Mouse (Mus musculus) hindbrain, embryonic 10.5 days (tissue): ENCODE measurements around the gene Rabl3. TPM values are rescaled to one million over a fixed set of nuclear protein-coding genes. Genes with fewer than 3 reads are reported as not detected.

Experiments used
- DNase-seq: peaks from one replicate; pipeline ENCODE4 v3.0.0-alpha.2; 2017; ENCODE audit warnings: low spot score
- H3K27ac ChIP-seq: fragments of 300-500 bp; sonication (generic); 2 replicates; pipeline ENCODE4 v1.5.1; 2016; ENCODE audit warnings: mild to moderate bottlenecking, moderate library complexity
- H3K27me3 ChIP-seq: fragments of 300-500 bp; sonication (generic); 2 replicates; pipeline ENCODE4 v1.6.1; 2016; ENCODE audit warnings: mild to moderate bottlenecking; ENCODE audit not compliant: poor library complexity, insufficient read depth, severe bottlenecking
- H3K36me3 ChIP-seq: fragments of 300-500 bp; sonication (generic); 2 replicates; pipeline ENCODE4 v1.6.1; 2016; ENCODE audit warnings: mild to moderate bottlenecking, moderate library complexity
- H3K4me1 ChIP-seq: fragments of 300-500 bp; sonication (generic); replicated peaks from 2 replicates; pipeline ENCODE4 v1.6.1; 2016; ENCODE audit warnings: mild to moderate bottlenecking
- H3K4me3 ChIP-seq: fragments of 300-500 bp; sonication (generic); 2 replicates; pipeline ENCODE4 v1.5.1; 2016; ENCODE audit warnings: mild to moderate bottlenecking, moderate library complexity
- H3K9me3 ChIP-seq: fragments of 300-500 bp; sonication (generic); 2 replicates; pipeline ENCODE4 v1.6.1; 2016; ENCODE audit warnings: mild to moderate bottlenecking, moderate library complexity
- WGBS: fragments of 180-500 bp; shearing (Covaris S2); methylation state at CpG from one replicate; pipeline ENCODE4 v1.1.7; 2016; 5-methylcytosine and 5-hydroxymethylcytosine counted together
- polyA plus RNA-seq: library from polyadenylated mRNA; unstranded; fragments of >200 nt; fragmentation: Nextera tagmentation; extraction: Ambion mirVana; gene quantifications from 2 replicates; pipeline ENCODE4 v1.2.1, GENCODE M21; 2016

The Rabl3 gene
- polyA plus RNA-seq, 1 experiment from 2014 or later: 38.3 TPM

DNA sequence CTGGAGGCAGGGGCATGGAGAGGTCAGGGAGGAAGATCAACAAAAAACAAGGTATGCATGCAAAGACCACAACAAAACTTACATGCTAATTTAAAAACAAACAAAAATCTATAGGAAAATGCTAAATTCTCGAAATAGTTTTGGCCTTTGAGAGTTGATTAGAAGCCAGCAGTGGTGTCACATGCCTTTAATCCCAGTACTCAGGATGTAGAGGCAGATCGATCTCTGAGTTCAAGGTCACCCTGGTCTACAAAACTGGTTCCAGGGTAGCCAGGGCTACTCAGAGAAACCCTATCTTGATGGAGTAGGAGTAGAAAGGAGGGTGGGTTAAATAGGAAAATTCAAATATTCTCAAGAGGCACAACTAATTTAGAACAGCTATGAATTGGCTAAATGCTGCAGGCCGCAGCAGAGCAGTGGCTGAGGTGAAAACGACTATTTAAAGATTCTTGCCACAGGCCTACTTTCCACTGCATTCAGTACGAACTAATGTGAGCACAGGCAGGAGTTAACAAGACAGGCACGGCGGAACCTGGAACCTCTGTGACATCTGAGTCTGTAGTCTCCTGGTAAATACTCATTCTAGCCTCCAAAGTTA lies 17.5 kb upstream of the Rabl3 start:
- Histone ChIP-seq H3K4me1 (no peaks in the 10 kb centered on the region), H3K27ac (no peak overlapping the region), H3K27me3 (no peaks in the 10 kb centered on the region), H3K36me3 (peaks cover 98% of the 10 kb centered on the region), H3K4me3 (no peak overlapping the region), H3K9me3 (peaks cover 10% of the 10 kb centered on the region)
- no peak for DNase-seq
- WGBS: 93% methylated on average over 7 of the region's 7 CpGs

- no peak for DNase-seq
- Histone ChIP-seq H3K9me3 (peaks cover 7% of the 10 kb centered on the region), H3K4me1 (no peaks in the 10 kb centered on the region), H3K36me3 (peaks cover 76% of the 10 kb centered on the region), H3K4me3 (no peak overlapping the region), H3K27me3 (no peaks in the 10 kb centered on the region), H3K27ac (no peak overlapping the region)
- WGBS: 93% methylated on average over 2 of the region's 2 CpGs
These were observed 14.6 kb upstream of the Rabl3 start for GRCm38 (mm10) chr16:37525121-37525520.

- 97% methylated on average over 3 of the region's 3 CpGs for WGBS
- H3K27ac ChIP-seq: no peak overlapping the region
- no peaks in the 10 kb centered on the region for H3K27me3 ChIP-seq
- no peaks in the 10 kb centered on the region for H3K4me1 ChIP-seq
- peaks cover 74% of the 10 kb centered on the region for H3K36me3 ChIP-seq
- H3K9me3 ChIP-seq: peaks cover 6% of the 10 kb centered on the region; the same call in 1 of the 2 replicates
- H3K4me3 ChIP-seq: no peak overlapping the region
- DNase-seq: no peak
These were observed 12.9 kb upstream of the Rabl3 start for GRCm38 (mm10) chr16:37526688-37527223.

DNA sequence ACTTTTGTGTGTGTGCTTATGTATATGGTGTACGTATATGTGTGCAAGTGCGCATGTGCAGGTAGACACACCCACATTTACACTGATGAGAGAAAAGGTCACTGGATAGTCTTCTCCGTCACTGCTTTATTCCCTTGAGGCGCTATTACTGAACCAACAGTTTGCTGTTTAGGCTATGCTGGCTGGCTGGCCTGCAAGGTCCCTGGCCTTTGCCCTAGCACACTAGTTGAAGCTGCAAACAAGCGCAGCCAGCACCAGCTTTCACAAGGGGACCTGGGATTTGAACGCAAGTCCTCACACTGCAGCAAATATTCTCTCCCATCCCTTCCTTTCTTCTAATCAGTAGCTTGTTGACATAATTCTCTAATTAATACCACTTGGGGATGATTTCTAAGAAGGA lies 9.5 kb upstream of the Rabl3 start:
- no peaks in the 10 kb centered on the region for H3K9me3 ChIP-seq
- DNase-seq: no peak
- no peak overlapping the region for H3K27ac ChIP-seq
- no peaks in the 10 kb centered on the region for H3K4me1 ChIP-seq
- H3K36me3 ChIP-seq: peaks cover 72% of the 10 kb centered on the region
- H3K27me3 ChIP-seq: no peaks in the 10 kb centered on the region
- H3K4me3 ChIP-seq: no peak overlapping the region
- WGBS: 89% methylated on average over 6 of the region's 6 CpGs

- DNase-seq: no peak
- H3K27me3 ChIP-seq: no peaks in the 10 kb centered on the region
- no peak overlapping the region for H3K27ac ChIP-seq
- H3K4me3 ChIP-seq: no peak overlapping the region
- H3K9me3 ChIP-seq: no peaks in the 10 kb centered on the region
- peaks cover 64% of the 10 kb centered on the region for H3K36me3 ChIP-seq
- H3K4me1 ChIP-seq: no peaks in the 10 kb centered on the region
- 96% methylated on average over 1 of the region's 1 CpGs for WGBS
These were observed 7.6 kb upstream of the Rabl3 start for GRCm38 (mm10) chr16:37532046-37532445.

GRCm38 (mm10) chr16:37533369-37534068 lies 6.2 kb upstream of the Rabl3 start:
- Histone ChIP-seq H3K4me3 (no peak overlapping the region), H3K4me1 (peaks cover 11% of the 10 kb centered on the region), H3K36me3 (peaks cover 59% of the 10 kb centered on the region), H3K27me3 (no peaks in the 10 kb centered on the region), H3K9me3 (no peaks in the 10 kb centered on the region), H3K27ac (no peak overlapping the region)
- no peak for DNase-seq
- WGBS: 90% methylated on average over 8 of the region's 8 CpGs

DNA sequence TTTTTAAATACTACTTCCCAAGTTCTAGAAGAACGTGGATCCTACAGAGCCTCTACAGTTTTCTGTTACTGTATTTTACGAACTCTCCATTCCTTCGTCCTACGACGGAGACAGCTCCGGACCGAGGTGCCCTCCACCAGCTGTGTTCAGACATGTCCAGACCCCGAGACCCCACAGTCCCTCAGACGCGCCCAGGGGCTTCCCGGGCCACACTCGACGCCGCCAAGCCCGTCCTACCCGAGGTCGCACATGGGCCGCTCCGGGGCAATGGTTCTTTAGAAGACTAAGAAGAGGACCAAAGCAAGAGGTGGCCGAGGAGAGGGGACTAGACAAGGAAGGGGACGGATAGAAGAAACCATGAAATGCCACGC lies 460 bp upstream of the Rabl3 start:
- H3K4me1 ChIP-seq: peaks cover 23% of the 10 kb centered on the region
- no peak for DNase-seq
- H3K9me3 ChIP-seq: no peaks in the 10 kb centered on the region
- H3K27me3 ChIP-seq: no peaks in the 10 kb centered on the region
- peak overlapping the region; percentile 90 for H3K4me3 ChIP-seq
- peaks cover 27% of the 10 kb centered on the region for H3K36me3 ChIP-seq
- WGBS: under 1% methylated on average over 22 of the region's 22 CpGs
- peak overlapping the region; percentile 99 for H3K27ac ChIP-seq

GRCm38 (mm10) chr16:37540776-37541175 lies 1.1 kb downstream of the Rabl3 start:
- no peak for DNase-seq
- peaks cover 23% of the 10 kb centered on the region for H3K4me1 ChIP-seq
- 87% methylated on average over 6 of the region's 6 CpGs for WGBS
- no peaks in the 10 kb centered on the region for H3K27me3 ChIP-seq
- peaks cover 12% of the 10 kb centered on the region for H3K36me3 ChIP-seq
- H3K4me3 ChIP-seq: peak overlapping the region; percentile 90
- no peaks in the 10 kb centered on the region for H3K9me3 ChIP-seq
- peak overlapping the region; percentile 99 for H3K27ac ChIP-seq

GRCm38 (mm10) chr16:37546312-37546711 lies 6.6 kb downstream of the Rabl3 start:
- H3K4me1 ChIP-seq: 0 out of 2 replicates have a peak, but pooled peaks cover 12% of the 10 kb centered on the region
- WGBS: 87% methylated on average over 5 of the region's 5 CpGs
- H3K27me3 ChIP-seq: no peaks in the 10 kb centered on the region
- H3K9me3 ChIP-seq: no peaks in the 10 kb centered on the region
- H3K36me3 ChIP-seq: peaks cover 10% of the 10 kb centered on the region
- H3K4me3 ChIP-seq: no peak overlapping the region
- no peak for DNase-seq
- no peak overlapping the region for H3K27ac ChIP-seq

DNA sequence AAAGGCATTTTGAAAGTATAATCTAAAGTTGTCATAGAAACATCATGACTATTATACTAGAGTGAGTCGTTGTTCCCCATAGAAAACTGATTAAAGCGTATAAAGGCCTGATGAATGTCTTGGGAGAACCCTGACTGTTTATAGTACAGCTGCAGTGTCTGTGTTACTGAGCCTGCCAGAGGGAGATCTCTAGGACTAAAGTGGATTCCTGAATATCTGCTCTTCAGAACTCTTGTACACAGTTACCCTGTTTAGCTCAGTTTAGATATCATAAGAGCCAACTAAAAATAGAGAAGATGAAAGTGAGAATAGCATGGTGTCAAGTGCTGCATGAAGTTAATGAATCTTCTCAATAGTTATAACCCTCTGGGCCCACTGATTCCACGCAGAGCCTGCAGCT lies 10.6 kb downstream of the Rabl3 start:
- Histone ChIP-seq H3K27ac (no peak overlapping the region), H3K9me3 (no peaks in the 10 kb centered on the region), H3K4me1 (0 out of 2 replicates have a peak, but pooled peaks cover 12% of the 10 kb centered on the region), H3K27me3 (no peaks in the 10 kb centered on the region), H3K4me3 (no peak overlapping the region), H3K36me3 (0 out of 2 replicates have a peak, but pooled peaks cover 2% of the 10 kb centered on the region)
- 68% methylated on average over 3 of the region's 3 CpGs for WGBS
- DNase-seq: no peak

- no peak overlapping the region for H3K4me3 ChIP-seq
- 0 out of 2 replicates have a peak, but pooled peaks cover 12% of the 10 kb centered on the region for H3K4me1 ChIP-seq
- no peaks in the 10 kb centered on the region for H3K9me3 ChIP-seq
- H3K36me3 ChIP-seq: 0 out of 2 replicates have a peak, but pooled peaks cover 2% of the 10 kb centered on the region
- H3K27ac ChIP-seq: no peak overlapping the region; the same call in 1 of the 2 replicates
- 86% methylated on average over 2 of the region's 2 CpGs for WGBS
- no peak for DNase-seq
- no peaks in the 10 kb centered on the region for H3K27me3 ChIP-seq
These were observed 11.3 kb downstream of the Rabl3 start for GRCm38 (mm10) chr16:37550981-37551380.

DNA sequence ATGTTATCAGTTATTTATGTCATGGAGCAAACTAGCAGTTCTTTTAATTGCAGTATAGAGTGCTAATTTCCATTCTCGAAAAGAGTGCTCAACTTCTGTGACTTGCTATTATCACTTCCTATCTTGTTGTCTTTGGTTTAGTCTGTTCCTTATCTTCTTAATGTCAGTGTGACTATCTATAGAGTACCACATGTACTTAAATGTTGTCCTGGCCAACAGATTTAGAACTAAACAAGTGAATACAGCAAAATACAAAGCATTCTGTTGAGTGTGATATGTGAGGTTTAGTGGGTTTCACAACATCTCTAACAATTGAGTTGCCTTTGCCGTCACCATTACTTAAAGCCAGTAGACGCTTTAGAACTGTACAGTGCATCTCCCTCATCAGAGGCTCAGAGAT lies 13.1 kb downstream of the Rabl3 start:
- Histone ChIP-seq H3K27ac (no peak overlapping the region), H3K27me3 (no peaks in the 10 kb centered on the region), H3K4me3 (no peak overlapping the region), H3K36me3 (peaks cover 12% of the 10 kb centered on the region), H3K4me1 (0 out of 2 replicates have a peak, but pooled peaks cover 9% of the 10 kb centered on the region), H3K9me3 (no peaks in the 10 kb centered on the region)
- DNase-seq: no peak
- WGBS: 94% methylated on average over 3 of the region's 3 CpGs

DNA sequence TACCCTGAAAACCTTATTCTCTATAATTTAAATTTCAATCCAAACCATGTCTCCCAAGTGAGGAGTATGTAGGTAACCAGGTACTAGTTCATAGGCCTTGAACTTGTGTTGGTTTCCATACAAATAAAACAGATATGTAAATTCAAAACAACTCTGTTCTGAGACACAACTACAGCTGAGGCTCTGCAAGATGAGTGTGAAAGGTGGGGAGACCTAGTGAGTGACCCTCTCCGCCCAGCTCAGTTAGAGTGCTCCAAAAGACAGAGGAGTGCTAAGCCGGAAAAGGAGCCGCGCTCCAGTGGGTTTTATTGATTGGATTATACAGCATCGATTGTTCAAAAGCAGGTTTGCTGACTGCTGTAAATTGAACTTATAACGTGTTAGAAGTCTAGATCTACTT lies 22.7 kb downstream of the Rabl3 start:
- no peak overlapping the region for H3K27ac ChIP-seq
- H3K4me1 ChIP-seq: 0 out of 2 replicates have a peak, but pooled peaks cover 4% of the 10 kb centered on the region
- no peak for DNase-seq
- peaks cover 33% of the 10 kb centered on the region for H3K36me3 ChIP-seq
- 72% methylated on average over 6 of the region's 6 CpGs for WGBS
- H3K9me3 ChIP-seq: no peaks in the 10 kb centered on the region
- no peak overlapping the region for H3K4me3 ChIP-seq
- H3K27me3 ChIP-seq: no peaks in the 10 kb centered on the region
